Mouse (Mus musculus): ENCODE data around the gene Ptpn5.

DNA sequence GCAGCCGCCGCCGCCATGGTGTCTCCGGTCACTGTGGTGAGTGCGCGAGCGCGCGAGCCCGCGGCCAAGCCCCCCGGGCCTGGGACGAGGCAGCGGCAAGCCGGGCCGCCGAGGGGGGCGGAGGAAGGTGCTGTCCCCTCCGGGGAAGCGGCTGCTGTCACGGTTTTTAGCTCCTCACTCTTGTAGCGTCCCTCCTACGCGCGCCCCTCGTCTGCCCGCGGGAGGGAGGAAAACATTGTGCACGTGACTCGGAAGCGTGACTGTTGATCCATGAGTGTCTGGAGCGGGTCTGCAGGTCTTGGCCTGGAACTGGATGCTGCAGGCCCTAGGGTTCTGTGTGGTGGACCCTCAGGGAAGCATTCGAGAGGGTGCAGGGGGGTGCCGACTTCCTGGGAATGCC, 82.7 kb downstream of the Ptpn5 start:
- TF ChIP-seq MAX (IDR thresholded peaks at IDR 0.05; ENCODE audit: low read depth) (no peak), POLR2A (IDR thresholded peaks at IDR 0.05; ENCODE audit: insufficient read length, low read depth) (no peak)
